Mouse (Mus musculus) adrenal gland, adult 18-20 months (tissue): Measurements from ENCODE around the gene Gm8773. TPM values are rescaled to one million over a fixed set of nuclear protein-coding genes. Genes with fewer than 3 reads are reported as not detected.
A peak's percentile ranks its signal among the peaks of the same experiment; 100 is the strongest.

ENCODE experiments used
- DNase-seq, 2 experiments: peaks; one replicate each; pipeline ENCODE4 v3.0.0; 2021 to 2022; ENCODE audit warnings: low spot score in 2 of 2
- long read RNA-seq, 2 experiments: library from polyadenylated mRNA; stranded (forward); transcript quantifications; one replicate each; pipeline ENCODE4 v2.0.0; 2021
- total RNA-seq, 2 experiments: library from RNA; stranded (reverse); gene quantifications; 1 replicate in 1 of 2; 2 replicates in 1 of 2; pipeline ENCODE4 v1.2.3; 2021

Gm8773 gene
- not detected for total RNA-seq
- long read RNA-seq, experiment 1, result 0 reads
- long read RNA-seq, experiment 2, result 0 reads

DNA sequence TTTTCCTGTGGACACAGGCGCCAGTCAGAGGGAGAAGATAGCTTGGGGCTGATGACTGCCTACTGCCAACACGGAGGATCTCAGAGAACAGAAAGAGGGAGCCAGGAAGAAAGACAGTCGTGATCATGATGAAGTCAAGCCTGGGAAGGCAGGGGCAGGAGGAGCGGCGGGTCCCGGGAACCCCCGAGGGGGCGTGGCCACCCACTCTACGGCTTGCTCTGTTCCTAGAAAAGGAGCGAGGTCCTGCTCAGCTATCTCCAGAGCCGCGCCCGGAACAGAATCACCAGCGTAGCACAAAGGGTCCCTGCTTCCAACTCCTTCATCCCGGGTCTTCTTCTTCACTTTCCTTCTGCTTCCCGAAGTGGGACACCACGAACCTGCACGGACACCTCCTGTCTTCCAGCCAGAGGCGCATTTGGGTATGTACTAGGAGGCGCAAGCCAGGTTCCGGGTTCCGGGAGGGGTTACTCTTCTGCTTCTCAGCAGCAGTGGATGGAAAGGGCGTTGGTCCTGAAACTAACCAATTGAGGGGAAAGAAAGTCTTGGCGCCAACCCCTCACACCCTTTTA lies at the start of gene Gm8773:
Gene Gm8773 (plus strand): TSS at position 51 of the 569 bp plus-strand sequence.
- no peak for DNase-seq

- no peak for DNase-seq
Measured at GRCm38 (mm10) chr5:5533656-5534420, 39.8 kb upstream of the Gm8773 start.

- no peak for DNase-seq
Measured at GRCm38 (mm10) chr5:5536131-5536530, 37.5 kb upstream of the Gm8773 start.

GRCm38 (mm10) chr5:5539771-5540170 lies 33.8 kb upstream of the Gm8773 start:
- no peak for DNase-seq

DNA sequence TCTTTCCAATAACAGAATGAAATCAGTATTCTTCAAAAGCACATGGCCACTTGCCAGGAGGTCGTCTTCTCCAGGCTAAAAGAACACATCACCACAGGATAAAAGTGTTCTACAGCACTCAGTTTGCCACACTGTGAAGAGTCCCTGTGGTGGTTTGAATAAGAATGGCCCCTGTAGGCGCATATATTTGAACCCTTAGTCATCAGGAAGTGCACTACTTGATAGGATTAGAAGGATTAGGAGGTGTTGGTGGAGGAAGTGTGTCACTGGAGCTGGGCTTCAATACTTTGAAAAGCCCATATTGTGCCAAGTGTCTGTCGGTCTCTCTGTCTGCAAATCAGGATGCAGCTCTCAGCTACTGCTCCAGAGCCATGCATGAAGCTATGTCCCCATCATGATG lies 33.2 kb upstream of the Gm8773 start:
- DNase-seq, result no peak

DNA sequence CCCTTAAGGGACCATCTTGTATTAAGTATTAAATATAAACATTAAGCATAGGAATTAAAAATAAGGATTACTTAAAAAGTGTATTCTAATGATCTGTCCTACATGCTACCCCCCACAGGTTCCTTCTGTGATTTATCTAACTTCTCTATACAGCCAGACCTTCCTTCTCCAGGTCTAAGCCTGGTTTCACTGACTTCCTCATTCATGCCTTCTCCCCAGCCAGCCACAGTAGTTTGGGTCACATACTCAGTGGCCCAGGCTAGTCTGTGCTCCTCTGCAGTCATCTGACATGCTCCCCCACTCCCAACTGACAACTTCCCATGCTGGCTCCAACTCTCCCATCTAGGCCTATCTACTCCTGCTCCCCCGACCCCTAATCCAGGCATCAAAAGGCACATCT lies 22.5 kb upstream of the Gm8773 start:
- no peak for DNase-seq

DNA sequence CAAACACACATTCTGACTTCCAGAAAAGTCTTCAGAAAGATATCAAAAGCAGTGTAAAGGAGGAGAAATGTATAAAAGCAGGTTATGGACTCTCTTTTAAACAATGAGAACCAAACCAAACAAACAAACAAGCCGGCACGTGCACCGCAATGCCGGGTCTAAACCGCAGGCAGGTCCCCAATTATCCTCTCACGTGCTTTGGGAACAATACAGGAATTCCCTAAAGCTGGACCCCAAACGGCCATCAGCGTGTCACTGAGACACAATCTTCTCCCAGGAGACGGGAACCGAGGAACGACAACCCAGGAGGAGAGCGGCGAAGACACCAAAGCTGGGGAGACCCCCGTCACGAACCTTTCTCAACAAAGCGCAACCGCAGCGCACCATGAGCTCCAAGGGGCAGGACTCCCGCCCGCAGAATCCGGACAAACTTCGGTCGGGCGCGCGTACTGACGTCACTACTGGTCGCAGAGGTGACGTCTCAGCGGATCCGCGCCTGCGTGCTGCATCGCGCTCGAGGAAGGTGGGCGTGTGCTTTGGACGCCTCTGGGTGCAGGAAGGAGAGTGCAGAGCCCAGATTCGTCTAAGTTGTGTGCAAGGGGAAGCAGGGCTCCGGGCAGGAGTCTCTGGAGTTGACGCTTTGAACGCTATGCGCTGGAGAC lies 14.4 kb upstream of the Gm8773 start, which contains the start of gene Gtpbp10:
Gene Gtpbp10 (minus strand): TSS at position 460 of the 662 bp plus-strand sequence.
- peak; percentile 93 to 96 for DNase-seq

DNA sequence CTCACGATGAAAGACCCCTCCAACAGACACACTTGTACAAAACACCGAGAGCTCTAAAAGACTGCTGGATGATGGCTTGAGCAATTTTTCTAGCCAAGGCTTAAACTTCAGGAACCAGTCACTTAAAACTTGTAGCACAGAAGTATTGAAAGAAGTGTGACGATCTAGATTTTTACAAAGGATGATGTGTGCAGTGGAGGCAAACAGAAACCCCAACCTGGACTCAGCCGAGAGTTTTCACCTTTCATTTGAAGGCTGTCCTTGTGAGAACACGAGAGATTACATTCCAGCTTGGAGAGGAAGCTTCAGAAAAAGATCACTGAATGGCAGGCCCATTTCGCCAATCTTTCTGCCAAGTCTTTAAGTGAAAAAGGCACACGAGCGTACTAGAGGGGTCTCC lies 13.8 kb upstream of the Gm8773 start:
- DNase-seq, result no peak

- DNase-seq, result no peak
Measured at GRCm38 (mm10) chr5:5561041-5561706, 12.4 kb upstream of the Gm8773 start.

GRCm38 (mm10) chr5:5562435-5562834 lies 11.2 kb upstream of the Gm8773 start:
- no peak for DNase-seq

GRCm38 (mm10) chr5:5587686-5588085 lies 14.1 kb downstream of the Gm8773 start:
- no peak for DNase-seq

- DNase-seq, result no peak
Measured at GRCm38 (mm10) chr5:5610540-5610939, 36.9 kb downstream of the Gm8773 start.

- DNase-seq, result no peak
Measured at GRCm38 (mm10) chr5:5618329-5618728, 44.7 kb downstream of the Gm8773 start.

- no peak for DNase-seq
Measured at GRCm38 (mm10) chr5:5625491-5625890, 51.9 kb downstream of the Gm8773 start.

Other genes with a start within 250 kb of the Gm8773 start
- gene Cdk14, start 153.5 kb upstream of the Gm8773 start, total RNA-seq, result 10 to 100 TPM in 1 of 2 experiments, 1 to 10 TPM in 1; 8.7 to 15.9 TPM
- gene 1700015F17Rik, start 94.7 kb upstream of the Gm8773 start, total RNA-seq, result not detected
- 10 to 100 TPM; 17.5 to 18.0 TPM for gene Cldn12, start 58.8 kb upstream of the Gm8773 start, total RNA-seq
- 10 to 100 TPM; 10.2 to 10.3 TPM for gene Gtpbp10, start 14.3 kb upstream of the Gm8773 start, total RNA-seq
- gene Cfap69, start 90.4 kb downstream of the Gm8773 start, total RNA-seq, result 1 to 10 TPM; 6.4 to 8.3 TPM
- gene Steap2, start 120.8 kb downstream of the Gm8773 start, total RNA-seq, result 10 to 100 TPM; 32.8 to 37.6 TPM
- gene Steap1, start 175.5 kb downstream of the Gm8773 start, total RNA-seq, result 10 to 100 TPM; 22.9 to 29.9 TPM